Mouse (Mus musculus): ENCODE measurements around the gene Derl3. TPM values are rescaled to one million over a fixed set of nuclear protein-coding genes. Genes with fewer than 3 reads are reported as not detected.
A peak's percentile ranks its signal among the peaks of the same experiment; 100 is the strongest.

The Derl3 gene
- polyA plus RNA-seq, 1 experiment: 5.9 TPM

- peaks cover 4% of the 10 kb centered on the region for H3K4me1 ChIP-seq (ENCODE audit: control insufficient read depth, insufficient read depth, low read length)
- TF ChIP-seq CTCF (IDR thresholded peaks at IDR 0.05; ENCODE audit: extremely low read depth, insufficient read depth, low read length) (no peak), POLR2A (IDR thresholded peaks at IDR 0.05; ENCODE audit: extremely low read depth, insufficient read depth, low read length) (peak; percentile 36; the same call in 1 of the 2 replicates)
- H3K27ac ChIP-seq (ENCODE audit: insufficient read depth, low read length): no peak overlapping the region
- H3K4me3 ChIP-seq (ENCODE audit: insufficient read depth, low read length): peak overlapping the region; percentile 77
Observed at GRCm38 (mm10) chr10:75936909-75937667, 43.9 kb downstream of the Derl3 start.

- Histone ChIP-seq H3K27ac (ENCODE audit: insufficient read depth, low read length) (no peak overlapping the region), H3K4me1 (ENCODE audit: control insufficient read depth, insufficient read depth, low read length) (peaks cover 4% of the 10 kb centered on the region), H3K4me3 (ENCODE audit: insufficient read depth, low read length) (peak overlapping the region; percentile 77; the same call in 1 of the 2 replicates)
- TF ChIP-seq POLR2A (IDR thresholded peaks at IDR 0.05; ENCODE audit: extremely low read depth, insufficient read depth, low read length) (no peak), CTCF (IDR thresholded peaks at IDR 0.05; ENCODE audit: extremely low read depth, insufficient read depth, low read length) (no peak)
Observed at GRCm38 (mm10) chr10:75937851-75938643, 44.8 kb downstream of the Derl3 start.

- no peak overlapping the region for H3K27ac ChIP-seq (ENCODE audit: insufficient read depth, low read length)
- no peak for TF ChIP-seq CTCF (IDR thresholded peaks at IDR 0.05; ENCODE audit: extremely low read depth, insufficient read depth, low read length)
- no peak for TF ChIP-seq POLR2A (IDR thresholded peaks at IDR 0.05; ENCODE audit: extremely low read depth, insufficient read depth, low read length)
- peaks cover 4% of the 10 kb centered on the region for H3K4me1 ChIP-seq (ENCODE audit: control insufficient read depth, insufficient read depth, low read length)
- H3K4me3 ChIP-seq (ENCODE audit: insufficient read depth, low read length): no peak overlapping the region
Observed at GRCm38 (mm10) chr10:75939481-75940234, 46.4 kb downstream of the Derl3 start.

- Histone ChIP-seq H3K27ac (ENCODE audit: insufficient read depth, low read length) (no peak within 1 kb of the TSS), H3K4me1 (ENCODE audit: control insufficient read depth, insufficient read depth, low read length) (peaks cover 4% of the 10 kb centered on the region), H3K4me3 (ENCODE audit: insufficient read depth, low read length) (no peak within 1 kb of the TSS)
- TF ChIP-seq POLR2A (IDR thresholded peaks at IDR 0.05; ENCODE audit: extremely low read depth, insufficient read depth, low read length) (no peak), CTCF (IDR thresholded peaks at IDR 0.05; ENCODE audit: extremely low read depth, insufficient read depth, low read length) (no peak)
Observed at GRCm38 (mm10) chr10:75940520-75940919, 47.3 kb downstream of the Derl3 start, which contains the start of gene Gm867. Gm867 (minus strand) TSS chr10:75940672.

- Histone ChIP-seq H3K4me1 (ENCODE audit: control insufficient read depth, insufficient read depth, low read length) (peaks cover 4% of the 10 kb centered on the region), H3K4me3 (ENCODE audit: insufficient read depth, low read length) (no peak overlapping the region), H3K27ac (ENCODE audit: insufficient read depth, low read length) (no peak overlapping the region)
- no peak for TF ChIP-seq POLR2A (IDR thresholded peaks at IDR 0.05; ENCODE audit: extremely low read depth, insufficient read depth, low read length)
- TF ChIP-seq CTCF (IDR thresholded peaks at IDR 0.05; ENCODE audit: extremely low read depth, insufficient read depth, low read length): no peak
Observed at GRCm38 (mm10) chr10:75941042-75941824, 48.0 kb downstream of the Derl3 start.

- Histone ChIP-seq H3K4me3 (ENCODE audit: insufficient read depth, low read length) (no peak within 1 kb of the TSS), H3K4me1 (ENCODE audit: control insufficient read depth, insufficient read depth, low read length) (no peaks in the 10 kb centered on the region), H3K27ac (ENCODE audit: insufficient read depth, low read length) (no peak within 1 kb of the TSS)
- TF ChIP-seq POLR2A (IDR thresholded peaks at IDR 0.05; ENCODE audit: extremely low read depth, insufficient read depth, low read length): no peak
- no peak for TF ChIP-seq CTCF (IDR thresholded peaks at IDR 0.05; ENCODE audit: extremely low read depth, insufficient read depth, low read length)
Observed at GRCm38 (mm10) chr10:75942736-75943477, 49.7 kb downstream of the Derl3 start, which contains the start of gene Vpreb3. Vpreb3 (plus strand) TSS chr10:75943057.

- Histone ChIP-seq H3K4me1 (ENCODE audit: control insufficient read depth, insufficient read depth, low read length) (no peaks in the 10 kb centered on the region), H3K4me3 (ENCODE audit: insufficient read depth, low read length) (no peak overlapping the region), H3K27ac (ENCODE audit: insufficient read depth, low read length) (no peak overlapping the region)
- TF ChIP-seq CTCF (IDR thresholded peaks at IDR 0.05; ENCODE audit: extremely low read depth, insufficient read depth, low read length) (no peak), POLR2A (IDR thresholded peaks at IDR 0.05; ENCODE audit: extremely low read depth, insufficient read depth, low read length) (no peak)
Observed at GRCm38 (mm10) chr10:75944066-75944772, 51.0 kb downstream of the Derl3 start.

- TF ChIP-seq CTCF (IDR thresholded peaks at IDR 0.05; ENCODE audit: extremely low read depth, insufficient read depth, low read length): no peak
- no peak for TF ChIP-seq POLR2A (IDR thresholded peaks at IDR 0.05; ENCODE audit: extremely low read depth, insufficient read depth, low read length)
- Histone ChIP-seq H3K27ac (ENCODE audit: insufficient read depth, low read length) (no peak overlapping the region), H3K4me1 (ENCODE audit: control insufficient read depth, insufficient read depth, low read length) (no peaks in the 10 kb centered on the region), H3K4me3 (ENCODE audit: insufficient read depth, low read length) (no peak overlapping the region)
Observed at GRCm38 (mm10) chr10:75945213-75945612, 52.0 kb downstream of the Derl3 start.

Other genes with a start within 250 kb of the Derl3 start
- 8.9 and 10.9 TPM in 2 replicates for gene Susd2, start 249.4 kb upstream of the Derl3 start, polyA plus RNA-seq (2012; rRNA removed)
- gene Cabin1, start 129.1 kb upstream of the Derl3 start, polyA plus RNA-seq (2012; rRNA removed): 55.0 and 57.8 TPM in 2 replicates
- gene Ddt, start 120.0 kb upstream of the Derl3 start, polyA plus RNA-seq (2012; rRNA removed): 85.2 and 90.3 TPM in 2 replicates
- not detected in 2 replicates for gene Gm20441, start 112.5 kb upstream of the Derl3 start, polyA plus RNA-seq (2012; rRNA removed)
- gene Gstt3, start 112.0 kb upstream of the Derl3 start, polyA plus RNA-seq (2012; rRNA removed): 4.1 and 4.7 TPM in 2 replicates
- 28.9 and 31.7 TPM in 2 replicates for gene Gstt1, start 94.8 kb upstream of the Derl3 start, polyA plus RNA-seq (2012; rRNA removed)
- gene Gstt4, start 70.9 kb upstream of the Derl3 start, polyA plus RNA-seq (2012; rRNA removed): not detected in 2 replicates
- gene Gstt2, start 56.0 kb upstream of the Derl3 start, polyA plus RNA-seq (2012; rRNA removed): 15.6 and 17.1 TPM in 2 replicates
- 1,035 and 1,146 TPM in 2 replicates for gene Mif, start 33.2 kb upstream of the Derl3 start, polyA plus RNA-seq (2012; rRNA removed)
- 71.5 and 73.1 TPM in 2 replicates for gene Smarcb1, start 28.2 kb downstream of the Derl3 start, polyA plus RNA-seq (2012; rRNA removed)
- 502 and 507 TPM in 2 replicates for gene Chchd10, start 39.7 kb downstream of the Derl3 start, polyA plus RNA-seq (2012; rRNA removed)
- gene Mmp11, start 43.1 kb downstream of the Derl3 start, polyA plus RNA-seq (2012; rRNA removed): 2.3 and 2.6 TPM in 2 replicates
- gene Gm867, start 47.3 kb downstream of the Derl3 start, polyA plus RNA-seq (2012; rRNA removed): 0.49 and 1.2 TPM in 2 replicates
- not detected in 2 replicates for gene Vpreb3, start 49.6 kb downstream of the Derl3 start, polyA plus RNA-seq (2012; rRNA removed)
- gene Gm5134, start 61.1 kb downstream of the Derl3 start, polyA plus RNA-seq (2012; rRNA removed): 0.06 and 0.08 TPM in 2 replicates
- 10.2 and 10.7 TPM in 2 replicates for gene Zfp280b, start 139.2 kb downstream of the Derl3 start, polyA plus RNA-seq (2012; rRNA removed)
- not detected in 2 replicates for gene Slc5a4b, start 217.5 kb downstream of the Derl3 start, polyA plus RNA-seq (2012; rRNA removed)